Mouse (Mus musculus) midbrain, embryonic 12.5 days (tissue): ENCODE measurements at regions not wholly inside any gene's neighbourhood (a gene's known extent, or its start where the extent isn't known, plus 50 kb on each side); places are given as distances from the start of the nearest gene placed in this dataset.

Experiments
- ATAC-seq: fragments of 200-750 bp; cut with Nextera tagmentation; 2 replicates; pipeline ENCODE4 v1.8.0; 2017; ENCODE audit warnings: low read depth, moderate TSS enrichment, moderate library complexity; ENCODE audit not compliant: low FRiP score
- H3K27ac ChIP-seq: fragments of 300-500 bp; sonication (generic); replicated peaks from 2 replicates; pipeline ENCODE4 v1.5.1; 2016; ENCODE audit warnings: mild to moderate bottlenecking
- H3K27me3 ChIP-seq: fragments of 300-500 bp; sonication (generic); 2 replicates; pipeline ENCODE4 v1.6.1; 2016; ENCODE audit warnings: mild to moderate bottlenecking
- H3K36me3 ChIP-seq: fragments of 300-500 bp; sonication (generic); 2 replicates; pipeline ENCODE4 v1.6.1; 2016
- H3K4me1 ChIP-seq: fragments of 300-500 bp; sonication (generic); 2 replicates; pipeline ENCODE4 v1.6.1; 2016
- H3K4me2 ChIP-seq: fragments of 300-500 bp; sonication (generic); replicated peaks from 2 replicates; pipeline ENCODE4 v1.6.1; 2016; ENCODE audit warnings: mild to moderate bottlenecking, moderate library complexity
- H3K4me3 ChIP-seq: fragments of 300-500 bp; sonication (generic); 2 replicates; pipeline ENCODE4 v1.5.1; 2016; ENCODE audit warnings: mild to moderate bottlenecking
- H3K9ac ChIP-seq: fragments of 300-500 bp; sonication (generic); replicated peaks from 2 replicates; pipeline ENCODE4 v1.6.1; 2016; ENCODE audit warnings: mild to moderate bottlenecking, moderate library complexity
- H3K9me3 ChIP-seq: fragments of 300-500 bp; sonication (generic); 2 replicates; pipeline ENCODE4 v1.6.1; 2016; ENCODE audit warnings: mild to moderate bottlenecking
- WGBS: fragments of 180-500 bp; shearing (Covaris S2); methylation state at CpG from one replicate; pipeline ENCODE4 v1.1.7; 2016; 5-methylcytosine and 5-hydroxymethylcytosine counted together

- no peak overlapping the region for H3K9ac ChIP-seq
- no peaks in the 10 kb centered on the region for H3K9me3 ChIP-seq
- no peaks in the 10 kb centered on the region for H3K27me3 ChIP-seq
- 46% methylated on average over 3 of the region's 3 CpGs for WGBS
- no peak overlapping the region for H3K27ac ChIP-seq
- no peak overlapping the region for H3K4me2 ChIP-seq
- H3K36me3 ChIP-seq, result no peaks in the 10 kb centered on the region
- no peaks in the 10 kb centered on the region for H3K4me1 ChIP-seq
- H3K4me3 ChIP-seq, result no peak overlapping the region
- no peak; the same call in 1 of the 2 replicates for ATAC-seq
These were observed 562.8 kb upstream of the Tle4 start for GRCm38 (mm10) chr19:15160641-15161040.

- no peak for ATAC-seq
These were observed 560.8 kb upstream of the Tle4 start for GRCm38 (mm10) chr19:15158653-15159052.

GRCm38 (mm10) chr19:15158177-15158576, 560.3 kb upstream of the Tle4 start:
- Histone ChIP-seq H3K27ac (no peak overlapping the region), H3K4me2 (no peak overlapping the region), H3K4me3 (no peak overlapping the region), H3K27me3 (no peaks in the 10 kb centered on the region), H3K4me1 (no peaks in the 10 kb centered on the region), H3K9ac (no peak overlapping the region), H3K36me3 (no peaks in the 10 kb centered on the region), H3K9me3 (no peaks in the 10 kb centered on the region)
- ATAC-seq, result no peak
- WGBS, result 87% methylated on average over 14 of the region's 14 CpGs

More at GRCm38 (mm10) chr19:15158653-15159052, 560.8 kb upstream of the Tle4 start:
- Histone ChIP-seq H3K9me3 (no peaks in the 10 kb centered on the region), H3K27me3 (no peaks in the 10 kb centered on the region), H3K36me3 (no peaks in the 10 kb centered on the region), H3K4me1 (no peaks in the 10 kb centered on the region), H3K4me2 (no peak overlapping the region), H3K9ac (no peak overlapping the region), H3K4me3 (no peak overlapping the region), H3K27ac (no peak overlapping the region)
- WGBS, result 93% methylated on average over 3 of the region's 3 CpGs

GRCm38 (mm10) chr19:15154693-15155092, 556.8 kb upstream of the Tle4 start:
- Histone ChIP-seq H3K27ac (no peak overlapping the region), H3K27me3 (no peaks in the 10 kb centered on the region), H3K9ac (no peak overlapping the region), H3K4me1 (no peaks in the 10 kb centered on the region), H3K9me3 (no peaks in the 10 kb centered on the region), H3K36me3 (no peaks in the 10 kb centered on the region), H3K4me3 (no peak overlapping the region), H3K4me2 (no peak overlapping the region)
- 78% methylated on average over 2 of the region's 2 CpGs for WGBS
- ATAC-seq, result no peak

- no peak for ATAC-seq
- no peaks in the 10 kb centered on the region for H3K4me1 ChIP-seq
- WGBS, result 90% methylated on average over 3 of the region's 3 CpGs
- H3K4me3 ChIP-seq, result no peak overlapping the region
- H3K36me3 ChIP-seq, result no peaks in the 10 kb centered on the region
- no peak overlapping the region for H3K4me2 ChIP-seq
- no peaks in the 10 kb centered on the region for H3K9me3 ChIP-seq
- H3K27ac ChIP-seq, result no peak overlapping the region
- H3K27me3 ChIP-seq, result no peaks in the 10 kb centered on the region
- no peak overlapping the region for H3K9ac ChIP-seq
These were observed 548.5 kb upstream of the Tle4 start for GRCm38 (mm10) chr19:15146325-15146724.

- H3K9me3 ChIP-seq, result no peaks in the 10 kb centered on the region
- H3K4me1 ChIP-seq, result no peaks in the 10 kb centered on the region
- no peak overlapping the region for H3K9ac ChIP-seq
- no peak overlapping the region for H3K27ac ChIP-seq
- H3K36me3 ChIP-seq, result no peaks in the 10 kb centered on the region
- WGBS, result 57% methylated on average over 3 of the region's 4 CpGs
- no peak overlapping the region for H3K4me3 ChIP-seq
- ATAC-seq, result no peak
- no peaks in the 10 kb centered on the region for H3K27me3 ChIP-seq
- H3K4me2 ChIP-seq, result no peak overlapping the region
These were observed 529.3 kb upstream of the Tle4 start for GRCm38 (mm10) chr19:15127122-15127521.

GRCm38 (mm10) chr19:15108441-15109026, 510.7 kb upstream of the Tle4 start:
- H3K4me2 ChIP-seq, result no peak overlapping the region
- no peak overlapping the region for H3K27ac ChIP-seq
- no peak overlapping the region for H3K4me3 ChIP-seq
- no peaks in the 10 kb centered on the region for H3K36me3 ChIP-seq
- H3K27me3 ChIP-seq, result no peaks in the 10 kb centered on the region
- no peak for ATAC-seq
- H3K4me1 ChIP-seq, result peaks cover 6% of the 10 kb centered on the region; the same call in 1 of the 2 replicates
- no peaks in the 10 kb centered on the region for H3K9me3 ChIP-seq
- H3K9ac ChIP-seq, result no peak overlapping the region
- WGBS, result 40% methylated on average over 4 of the region's 4 CpGs

- H3K4me1 ChIP-seq, result no peaks in the 10 kb centered on the region
- no peaks in the 10 kb centered on the region for H3K9me3 ChIP-seq
- H3K4me3 ChIP-seq, result no peak overlapping the region
- no peak overlapping the region for H3K9ac ChIP-seq
- 86% methylated on average over 1 of the region's 1 CpGs for WGBS
- H3K27me3 ChIP-seq, result no peaks in the 10 kb centered on the region
- H3K4me2 ChIP-seq, result no peak overlapping the region
- no peaks in the 10 kb centered on the region for H3K36me3 ChIP-seq
- no peak for ATAC-seq
- no peak overlapping the region for H3K27ac ChIP-seq
These were observed 497.2 kb upstream of the Tle4 start for GRCm38 (mm10) chr19:15095054-15095453.

- 77% methylated on average over 3 of the region's 3 CpGs for WGBS
- no peak for ATAC-seq
These were observed 495.7 kb upstream of the Tle4 start for GRCm38 (mm10) chr19:15093534-15093933.

GRCm38 (mm10) chr19:15080638-15081037, 482.8 kb upstream of the Tle4 start:
- WGBS, result 89% methylated on average over 4 of the region's 4 CpGs
- H3K9ac ChIP-seq, result no peak overlapping the region
- no peaks in the 10 kb centered on the region for H3K27me3 ChIP-seq
- H3K36me3 ChIP-seq, result no peaks in the 10 kb centered on the region
- H3K4me1 ChIP-seq, result no peaks in the 10 kb centered on the region
- no peak overlapping the region for H3K27ac ChIP-seq
- no peak overlapping the region for H3K4me2 ChIP-seq
- H3K9me3 ChIP-seq, result no peaks in the 10 kb centered on the region
- ATAC-seq, result no peak
- no peak overlapping the region for H3K4me3 ChIP-seq

More at GRCm38 (mm10) chr19:15093534-15093933, 495.7 kb upstream of the Tle4 start:
- H3K9me3 ChIP-seq, result no peaks in the 10 kb centered on the region
- H3K27ac ChIP-seq, result no peak overlapping the region
- H3K27me3 ChIP-seq, result no peaks in the 10 kb centered on the region
- H3K9ac ChIP-seq, result no peak overlapping the region
- H3K4me2 ChIP-seq, result no peak overlapping the region
- H3K4me3 ChIP-seq, result no peak overlapping the region
- H3K36me3 ChIP-seq, result no peaks in the 10 kb centered on the region
- H3K4me1 ChIP-seq, result no peaks in the 10 kb centered on the region

GRCm38 (mm10) chr19:15057801-15058200, 459.9 kb upstream of the Tle4 start:
- Histone ChIP-seq H3K4me3 (no peak overlapping the region), H3K27ac (no peak overlapping the region), H3K4me1 (peaks cover 15% of the 10 kb centered on the region), H3K27me3 (peaks cover 3% of the 10 kb centered on the region; the same call in 1 of the 2 replicates), H3K4me2 (no peak overlapping the region), H3K9me3 (no peaks in the 10 kb centered on the region), H3K36me3 (no peaks in the 10 kb centered on the region), H3K9ac (no peak overlapping the region)
- WGBS, result 81% methylated on average over 3 of the region's 3 CpGs
- no peak for ATAC-seq

- WGBS, result 69% methylated on average over 3 of the region's 3 CpGs
- Histone ChIP-seq H3K27me3 (peaks cover 4% of the 10 kb centered on the region; the same call in 1 of the 2 replicates), H3K9me3 (no peaks in the 10 kb centered on the region), H3K4me3 (no peak overlapping the region), H3K36me3 (no peaks in the 10 kb centered on the region), H3K27ac (no peak overlapping the region), H3K4me1 (peaks cover 17% of the 10 kb centered on the region), H3K4me2 (no peak overlapping the region), H3K9ac (no peak overlapping the region)
- no peak for ATAC-seq
These were observed 455.8 kb upstream of the Tle4 start for GRCm38 (mm10) chr19:15053582-15054141.
